Mouse (Mus musculus): ENCODE measurements around the gene Olfr466.

Gene Olfr466

DNA sequence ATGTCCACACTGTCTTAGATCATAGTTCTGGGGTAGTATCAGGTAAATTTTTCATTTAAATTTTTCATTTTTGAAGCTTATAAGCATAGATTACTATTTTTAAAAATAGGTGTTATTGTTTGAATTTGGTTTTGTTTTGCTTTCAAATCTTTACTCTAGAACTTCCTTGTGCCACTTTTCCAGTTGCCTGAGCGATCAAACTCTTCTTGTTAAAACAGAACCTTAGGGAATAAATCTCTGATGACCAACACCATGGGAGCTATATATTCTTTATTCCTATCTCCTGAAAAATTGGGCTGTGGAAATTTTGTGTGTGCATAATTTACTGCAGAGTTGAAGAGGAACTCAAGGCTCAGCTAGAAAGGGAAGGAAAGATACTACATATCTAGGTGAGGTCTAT, at the start of gene Olfr466:
Gene Olfr466, plus strand, starts transcription at position 301 of the 400 bp plus-strand sequence.
- no peak for ATAC-seq (ENCODE audit: insufficient number of reproducible peaks, low FRiP score, low TSS enrichment)

DNA sequence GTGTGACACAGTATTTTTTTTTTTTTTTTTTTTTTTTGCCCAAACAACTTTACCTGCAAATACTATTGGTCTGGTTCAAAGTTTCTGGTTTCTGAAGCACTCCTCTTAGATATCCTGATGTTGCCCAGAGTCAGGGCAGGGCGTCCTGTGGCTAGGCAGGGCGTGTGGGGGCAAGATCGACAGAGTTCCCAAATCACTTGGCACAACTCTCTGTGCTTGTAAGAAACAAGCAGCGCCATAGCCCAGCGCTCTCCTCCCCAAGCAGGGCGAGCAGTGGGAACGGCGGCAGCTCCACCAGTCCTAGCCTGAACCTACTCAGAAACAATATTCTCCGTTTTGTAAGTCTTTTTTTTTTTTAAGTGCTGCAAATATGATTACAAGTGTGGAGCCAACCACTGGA, 49.4 kb upstream of the Olfr466 start:
- ATAC-seq (ENCODE audit: insufficient number of reproducible peaks, low FRiP score, low TSS enrichment) = no peak

DNA sequence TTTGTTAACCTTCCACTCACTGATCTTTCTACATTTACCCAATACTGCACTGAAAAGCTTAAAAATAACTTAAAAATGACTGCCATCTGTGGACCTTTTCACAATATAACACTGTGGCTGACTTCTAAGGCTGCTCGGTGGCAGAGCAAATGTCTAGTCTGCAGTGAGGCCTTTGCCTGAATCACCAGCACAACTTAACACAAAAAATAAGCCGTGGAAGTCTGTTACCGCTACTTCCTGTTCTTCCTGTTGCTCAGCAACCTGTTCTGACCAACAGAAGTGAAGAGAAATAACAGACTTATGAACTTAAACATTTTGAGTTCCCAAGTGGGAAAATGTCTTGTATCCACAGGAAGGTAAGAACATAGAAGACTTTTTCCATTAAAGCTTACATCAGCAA, 48.8 kb upstream of the Olfr466 start:
- ATAC-seq (ENCODE audit: insufficient number of reproducible peaks, low FRiP score, low TSS enrichment) = no peak

DNA sequence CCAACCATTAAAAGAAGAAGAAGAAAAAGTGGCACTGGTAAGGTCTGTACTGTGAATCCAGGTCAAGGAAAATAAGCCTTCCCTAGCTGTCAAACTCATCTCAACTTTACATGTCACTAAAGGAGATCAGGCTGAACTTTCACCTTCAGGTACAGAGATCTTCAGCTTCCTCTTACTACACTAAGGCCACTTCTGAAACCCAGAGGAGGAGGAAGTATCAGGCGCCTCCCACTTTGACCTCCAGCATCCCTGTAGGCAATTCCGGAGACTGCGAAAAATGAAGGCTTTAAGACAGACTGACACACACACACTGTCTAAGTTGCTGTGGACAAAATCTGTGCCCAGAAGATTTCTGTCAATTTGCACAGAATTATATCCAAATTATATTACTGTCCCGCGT, 38.1 kb upstream of the Olfr466 start:
- no peak for ATAC-seq (ENCODE audit: insufficient number of reproducible peaks, low FRiP score, low TSS enrichment)

DNA sequence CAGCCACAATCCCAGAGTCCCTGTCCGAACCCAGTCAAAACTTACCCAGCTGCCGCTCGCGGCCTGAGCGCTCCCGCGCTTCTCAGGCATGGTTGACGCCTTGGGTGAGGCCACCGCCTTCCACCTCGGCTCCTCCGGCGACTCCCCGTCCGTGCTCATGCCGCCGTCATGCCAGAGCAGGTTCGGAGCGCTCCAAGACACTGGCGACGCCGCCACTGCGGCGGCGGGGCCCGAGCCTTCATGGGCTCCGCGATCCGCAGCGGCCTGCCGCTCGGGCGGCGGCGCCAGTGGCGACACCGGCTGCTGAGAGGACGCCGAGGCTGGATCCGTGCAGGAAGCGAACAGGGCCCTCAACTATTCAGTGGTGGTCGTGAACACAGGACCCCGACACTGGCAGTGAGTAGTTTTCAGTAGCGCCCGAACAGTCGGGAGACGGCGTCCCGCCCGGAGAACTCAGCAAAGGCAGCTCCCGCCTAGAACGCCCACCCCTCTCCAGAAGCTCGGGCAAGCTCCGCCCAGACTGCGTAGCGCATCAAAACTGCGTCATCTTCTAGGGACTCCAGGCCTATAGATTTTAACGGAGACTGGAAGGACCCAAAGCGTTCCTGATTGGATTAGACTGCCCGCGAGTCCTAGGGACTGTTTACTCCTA, 37.5 kb upstream of the Olfr466 start, which contains the start of gene Mfsd14b:
Gene Mfsd14b, minus strand, starts transcription at position 517 of the 652 bp plus-strand sequence.
- peak; percentile 96 for ATAC-seq (ENCODE audit: insufficient number of reproducible peaks, low FRiP score, low TSS enrichment)

DNA sequence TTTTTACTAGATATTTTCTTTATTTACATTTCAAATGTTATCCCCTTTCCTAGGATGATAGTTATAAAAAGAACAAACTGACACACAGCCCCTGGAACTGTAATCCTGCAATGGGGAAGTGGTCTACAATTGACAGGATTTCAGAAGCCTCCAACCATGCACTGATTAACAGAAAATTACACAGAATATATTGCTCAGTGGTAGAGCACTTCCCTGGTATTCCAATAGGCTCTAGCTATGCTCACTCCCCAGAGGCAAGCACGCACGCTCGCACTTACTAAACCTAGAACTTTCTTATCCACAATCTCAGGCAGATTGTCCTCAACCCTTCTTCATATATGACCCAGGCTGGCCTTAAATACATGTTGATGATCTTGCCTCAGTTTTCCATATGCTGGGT, 36.8 kb upstream of the Olfr466 start:
- no peak for ATAC-seq (ENCODE audit: insufficient number of reproducible peaks, low FRiP score, low TSS enrichment)

DNA sequence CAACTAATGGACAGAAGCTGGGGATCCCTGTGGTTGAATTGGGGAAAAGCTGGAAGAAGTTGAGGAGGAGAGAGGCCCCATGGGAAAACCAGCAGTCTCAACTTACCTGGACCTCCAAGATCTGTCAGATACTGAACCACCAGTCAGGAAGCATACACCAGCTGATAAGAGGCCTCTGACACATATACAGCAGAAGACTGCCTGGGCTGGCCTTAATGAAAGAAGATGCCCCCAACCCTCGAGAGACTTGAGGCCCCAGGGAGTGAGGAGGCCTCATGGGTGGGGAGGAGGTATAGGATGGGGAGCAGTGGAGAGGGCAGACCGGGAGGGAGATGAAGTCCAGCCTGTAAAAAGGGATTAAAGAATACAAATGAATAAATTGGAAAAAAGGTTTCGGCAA, 29.1 kb upstream of the Olfr466 start:
- ATAC-seq (ENCODE audit: insufficient number of reproducible peaks, low FRiP score, low TSS enrichment) = no peak

DNA sequence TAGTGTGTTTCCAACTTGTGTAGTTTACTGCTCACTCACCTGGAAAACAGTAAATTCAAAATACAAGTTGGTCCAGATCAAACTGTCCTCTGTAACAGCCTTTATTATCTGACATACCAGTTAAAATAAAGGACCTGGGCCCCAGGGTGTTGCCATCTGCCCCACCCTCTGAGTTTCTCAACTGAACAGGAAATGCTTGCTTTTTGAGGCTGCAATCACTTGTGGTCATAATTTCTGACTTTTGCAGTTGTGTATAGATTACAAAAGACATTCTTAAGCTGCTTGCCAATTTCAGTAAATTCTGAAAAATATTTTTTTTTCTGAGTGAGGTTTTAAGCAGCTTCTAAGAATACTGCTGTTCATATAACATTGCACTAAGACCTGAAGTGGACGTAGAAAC, 27.9 kb upstream of the Olfr466 start:
- no peak for ATAC-seq (ENCODE audit: insufficient number of reproducible peaks, low FRiP score, low TSS enrichment)

DNA sequence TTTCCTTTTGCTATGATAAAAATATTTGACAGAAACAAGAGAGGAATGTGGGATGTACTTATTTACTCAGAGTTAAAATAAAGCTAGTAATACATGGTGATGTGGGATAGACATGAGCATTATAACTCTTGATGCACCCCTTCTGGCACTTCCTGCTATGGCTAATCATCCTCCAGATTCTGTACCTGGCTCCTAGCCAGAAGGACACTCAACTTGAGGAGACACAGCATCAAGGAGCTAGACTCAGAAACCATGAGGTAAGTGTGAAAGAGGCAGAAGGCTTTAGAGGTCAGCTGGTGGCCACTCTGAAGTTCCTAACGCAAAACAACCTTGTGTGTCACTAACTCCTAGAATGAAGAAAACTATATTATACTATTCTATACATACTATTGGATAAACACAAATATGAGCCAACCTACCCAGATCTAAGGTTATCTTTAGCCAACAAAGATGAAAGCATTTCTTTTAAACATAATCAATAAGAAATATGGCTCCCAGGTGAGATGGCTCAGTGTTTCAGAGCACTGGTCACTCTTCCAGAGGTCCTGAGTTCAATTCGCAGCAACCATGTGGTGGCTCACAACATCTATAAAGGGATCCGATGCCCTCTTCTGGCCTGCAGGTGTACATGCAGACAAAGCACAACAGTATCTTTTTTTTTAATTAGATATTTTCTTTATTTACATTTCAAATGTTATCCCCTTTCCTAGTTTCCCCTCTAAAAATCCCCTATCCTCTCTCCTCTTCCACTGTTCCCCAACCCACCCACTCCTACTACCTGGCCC, 22.8 kb upstream of the Olfr466 start:
- no peak for ATAC-seq (ENCODE audit: insufficient number of reproducible peaks, low FRiP score, low TSS enrichment)

DNA sequence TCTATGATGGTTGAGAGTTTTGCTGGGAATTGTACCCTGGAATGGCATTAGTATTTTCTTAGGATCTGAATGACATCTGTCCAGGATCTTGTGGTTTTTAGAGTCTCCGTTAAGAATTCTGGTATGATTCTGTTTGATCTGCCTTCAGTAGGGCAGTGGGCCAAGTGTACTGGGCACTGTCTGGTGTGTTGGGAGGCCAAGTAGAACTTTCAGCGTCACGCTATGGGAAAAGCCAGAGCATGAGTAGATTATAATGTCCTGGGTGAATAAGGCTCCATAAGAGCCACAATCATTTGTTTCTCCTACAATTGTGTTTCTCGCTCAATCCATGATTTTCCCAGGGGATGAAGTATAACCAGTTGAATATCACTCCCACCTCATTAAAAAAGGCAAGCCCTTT, 12.3 kb upstream of the Olfr466 start, which contains the start of gene Olfr465-ps1:
Gene Olfr465-ps1, plus strand, starts transcription at position 301 of the 400 bp plus-strand sequence.
- no peak for ATAC-seq (ENCODE audit: insufficient number of reproducible peaks, low FRiP score, low TSS enrichment)

DNA sequence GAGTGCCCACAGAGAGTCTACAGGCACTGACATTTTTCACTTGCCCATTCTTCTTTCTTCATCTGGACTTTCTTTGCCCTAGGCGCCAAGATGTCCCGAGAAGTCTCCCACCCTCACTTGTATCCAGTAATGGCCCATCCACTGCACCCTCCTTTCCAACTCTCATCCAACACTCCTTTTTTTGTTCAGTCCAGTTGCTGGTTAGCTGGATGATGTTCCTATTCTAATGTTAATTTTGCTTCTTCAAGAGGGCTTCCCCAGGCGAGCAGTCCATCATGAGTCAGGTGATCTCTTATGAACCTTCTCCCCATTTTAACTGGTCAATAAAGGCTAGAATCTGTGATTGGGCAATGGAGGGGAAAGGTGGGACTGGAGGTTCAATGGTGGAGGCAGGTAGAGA, 24.1 kb downstream of the Olfr466 start:
- no peak for ATAC-seq (ENCODE audit: insufficient number of reproducible peaks, low FRiP score, low TSS enrichment)

DNA sequence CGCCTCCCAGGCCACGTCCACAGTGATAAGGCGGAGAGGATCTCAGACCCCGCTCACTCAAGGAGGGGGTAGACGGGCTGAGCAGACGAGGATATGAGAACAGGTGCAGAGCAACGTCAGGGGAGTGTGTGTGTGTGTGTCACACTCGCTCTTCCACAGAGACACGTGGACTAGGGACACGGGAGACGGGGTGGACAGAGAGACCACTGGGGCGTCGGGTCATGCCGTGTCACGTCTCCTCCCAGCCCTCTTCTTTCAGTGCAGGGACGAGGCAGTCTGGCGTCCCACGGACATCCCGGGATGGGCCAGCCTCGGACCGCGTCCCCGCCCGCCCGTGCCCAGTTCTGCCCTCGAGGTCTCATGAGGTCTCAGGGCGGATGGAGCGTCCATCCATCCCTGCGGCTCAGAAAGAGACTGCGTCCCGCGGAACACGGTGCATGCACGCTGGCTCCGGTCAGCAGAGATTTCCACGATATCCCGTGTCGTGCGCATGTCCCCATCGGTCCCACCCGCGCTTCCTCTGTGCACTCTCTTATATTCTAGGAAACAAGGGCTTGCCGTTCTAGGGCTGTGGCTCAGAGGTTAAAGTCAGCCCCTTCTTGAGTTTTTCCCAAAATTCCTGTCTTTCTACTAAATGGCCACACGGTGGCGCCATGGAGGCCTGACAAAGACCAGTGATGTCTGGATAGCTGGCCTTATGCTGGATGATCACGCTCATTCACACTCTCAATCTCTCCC, 25.9 kb downstream of the Olfr466 start:
- ATAC-seq (ENCODE audit: insufficient number of reproducible peaks, low FRiP score, low TSS enrichment) = 0 out of 2 replicates have a peak, but pooled peaks have one; percentile 15

DNA sequence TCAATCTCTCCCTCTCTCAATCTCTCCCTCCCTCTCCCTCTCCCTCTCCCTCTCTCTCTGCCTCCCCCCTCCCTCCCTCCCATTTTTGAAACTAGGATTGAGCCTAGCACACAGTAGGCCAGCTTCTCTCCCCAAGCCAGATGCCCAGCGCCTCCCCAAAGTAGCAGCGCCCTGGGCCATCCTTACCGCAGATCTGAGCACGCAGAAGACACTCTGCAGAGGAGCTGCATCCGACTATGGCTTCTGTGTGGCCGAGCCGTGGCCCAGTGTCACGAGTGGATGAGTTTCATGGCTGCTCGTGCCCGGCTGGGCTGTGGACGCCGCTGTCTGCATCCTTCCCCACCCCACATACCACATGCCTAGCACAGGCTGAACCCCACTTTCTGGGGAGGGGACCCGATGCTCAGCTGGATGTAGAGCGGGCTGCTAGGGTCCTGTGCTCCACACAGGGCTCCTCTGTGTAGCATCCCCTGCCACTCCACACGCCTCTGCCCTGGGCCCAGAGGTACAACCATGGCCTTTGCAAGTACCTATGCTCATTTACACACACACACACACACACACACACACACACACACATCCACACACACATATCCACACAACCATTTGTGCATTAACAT, 26.5 kb downstream of the Olfr466 start:
- no peak for ATAC-seq (ENCODE audit: insufficient number of reproducible peaks, low FRiP score, low TSS enrichment)

DNA sequence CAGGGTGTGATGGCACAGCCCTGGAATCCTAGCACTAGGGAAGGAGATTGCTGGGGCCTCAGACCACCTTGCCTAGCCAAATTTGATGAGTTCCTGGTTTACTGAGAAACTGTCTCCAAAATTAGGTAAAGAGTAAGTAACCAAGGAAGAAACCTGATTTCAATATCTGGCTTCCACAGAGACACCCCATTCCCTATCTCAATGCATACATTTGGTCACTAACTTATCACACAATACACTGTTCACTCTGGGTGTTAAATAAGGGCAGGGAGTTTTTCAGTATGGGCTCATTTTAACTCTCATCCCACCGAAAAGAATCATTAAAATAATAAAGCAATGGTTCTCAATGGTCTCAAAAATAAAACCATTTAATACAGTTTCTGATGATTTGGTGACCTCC, 50.6 kb downstream of the Olfr466 start:
- ATAC-seq (ENCODE audit: insufficient number of reproducible peaks, low FRiP score, low TSS enrichment) = no peak

All from cerebellum, adult (tissue).